Mouse (Mus musculus): ENCODE data around the gene Catsper2.

Gene Catsper2

DNA sequence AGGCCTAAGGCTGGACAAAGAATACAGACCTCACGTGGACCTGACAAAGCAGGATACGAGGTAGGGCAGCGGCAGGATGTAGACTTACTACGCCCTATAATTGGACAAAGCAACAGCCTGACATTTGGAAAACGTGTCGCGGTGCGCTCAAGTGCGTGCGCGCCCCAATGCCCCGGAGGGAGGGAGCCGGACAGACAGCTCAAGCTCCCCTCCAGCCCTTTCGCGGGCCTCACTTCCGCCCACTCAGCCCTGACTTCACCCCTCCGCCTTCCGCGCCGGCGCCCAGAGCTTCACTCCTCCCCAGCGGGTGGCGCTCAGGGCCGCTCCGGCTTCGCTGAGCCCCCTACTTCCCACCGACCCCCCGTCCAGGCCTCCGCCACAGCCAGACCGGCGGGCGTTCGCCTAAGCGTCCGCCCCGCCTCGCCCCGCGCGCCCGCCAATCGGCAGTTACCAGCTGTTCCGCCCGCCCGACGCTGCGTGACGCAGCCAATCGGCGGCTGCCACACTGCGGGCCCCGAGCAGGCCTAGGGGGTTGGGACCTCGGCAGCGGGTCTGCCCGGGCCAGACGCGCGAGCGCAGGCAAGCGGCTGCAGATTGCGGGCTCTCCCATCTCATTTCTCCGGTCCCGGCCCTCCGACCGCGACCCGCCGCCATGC is at the start of gene Catsper2, which contains the start of gene Pdia3:
Catsper2 (minus strand) TSS at position 406 of the 656 bp plus-strand sequence.
Pdia3 (plus strand) TSS at position 389 of the 656 bp plus-strand sequence.
- DNase-seq, result peak; percentile 98

DNA sequence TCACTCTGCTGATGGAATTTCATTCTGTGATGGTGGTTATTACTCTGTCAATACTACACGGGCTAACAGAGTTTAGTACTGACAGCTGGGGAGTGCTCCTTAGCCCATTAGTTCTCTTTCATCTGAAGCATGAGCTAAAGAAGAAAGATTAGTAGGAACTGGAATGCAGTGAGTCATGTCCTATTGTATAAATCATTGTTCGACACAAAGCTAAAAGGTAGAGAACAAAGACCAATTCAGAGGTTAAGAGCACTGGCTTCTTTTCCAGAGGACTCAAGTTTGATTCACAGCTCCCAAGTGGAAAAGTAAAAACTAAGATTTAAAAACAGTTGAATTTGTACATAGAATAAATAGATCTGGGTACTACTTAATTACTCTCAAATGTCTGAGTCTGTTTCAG is 46.5 kb upstream of the Catsper2 start:
- no peak for DNase-seq

DNA sequence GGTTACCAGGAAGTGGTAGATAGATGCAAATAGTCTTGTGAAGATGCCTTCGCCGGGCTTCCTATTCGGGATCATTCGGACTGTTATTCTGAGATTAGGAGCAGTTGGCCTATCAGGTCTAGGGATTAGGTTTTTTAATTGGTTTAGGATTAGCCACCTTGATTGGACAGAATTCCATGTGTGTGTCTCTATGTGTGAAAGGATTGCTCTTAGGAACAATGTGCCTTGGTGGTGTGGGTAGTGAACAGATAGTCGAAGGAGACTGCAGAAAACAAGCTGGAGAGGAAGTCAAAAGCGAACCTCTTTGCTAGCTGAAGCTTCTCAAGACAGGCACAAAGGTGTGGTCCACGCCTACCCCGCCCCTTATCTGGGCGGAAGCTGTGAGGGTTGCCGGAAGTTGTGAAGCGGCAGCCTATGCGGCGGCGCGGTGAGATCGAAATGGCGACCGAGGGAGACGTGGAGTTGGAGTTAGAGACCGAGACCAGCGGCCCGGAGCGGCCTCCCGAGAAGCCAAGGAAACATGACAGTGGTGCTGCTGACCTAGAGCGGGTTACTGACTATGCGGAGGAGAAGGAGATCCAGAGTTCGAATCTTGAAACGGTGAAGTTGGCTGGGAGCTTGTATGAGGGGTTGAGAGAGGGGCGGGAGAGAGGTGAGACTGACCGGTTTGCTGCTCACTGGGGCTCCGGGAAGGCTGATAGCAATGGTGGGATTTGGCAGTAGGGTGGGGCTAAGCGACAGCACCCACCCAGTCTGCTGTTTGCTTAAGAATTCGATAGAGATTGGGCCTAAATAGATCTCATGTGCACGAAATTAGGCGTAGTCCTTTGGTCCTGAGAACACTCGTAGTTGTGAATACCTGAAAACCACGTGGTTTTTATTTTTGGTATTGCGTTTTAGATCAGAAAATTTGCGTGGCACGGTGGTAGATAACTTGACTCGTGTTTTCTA is 43.4 kb upstream of the Catsper2 start, which contains the start of gene Serinc4:
Serinc4 (minus strand) TSS at position 90 of the 951 bp plus-strand sequence.
- DNase-seq, result peak; percentile 86

DNA sequence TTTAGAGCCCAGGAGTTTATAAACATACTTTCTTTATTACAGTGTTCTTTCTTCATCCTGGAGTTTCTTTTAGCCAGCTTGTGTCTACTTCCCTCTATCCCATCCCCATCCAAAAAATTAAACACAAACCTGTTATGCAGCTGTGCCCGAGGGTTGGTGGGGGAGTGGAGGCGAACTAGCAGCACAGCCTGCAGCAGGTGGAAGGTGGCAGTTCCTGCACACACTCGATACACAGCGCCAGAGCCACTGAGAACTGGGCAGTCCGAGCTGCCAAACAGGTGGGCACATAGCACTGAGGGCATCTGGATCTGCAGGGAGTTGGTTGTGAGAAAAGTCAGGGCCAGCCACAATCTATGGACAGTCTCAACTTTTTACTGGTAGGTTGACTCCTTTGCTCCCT is 41.9 kb upstream of the Catsper2 start:
- no peak for DNase-seq

- DNase-seq, result no peak
Measured at GRCm38 (mm10) chr2:121453917-121454316, 40.3 kb upstream of the Catsper2 start.

- no peak for DNase-seq
Measured at GRCm38 (mm10) chr2:121452990-121453389, 39.4 kb upstream of the Catsper2 start, which contains the start of gene Hypk. TSS of gene Hypk (plus strand) at chr2:121453290.

DNA sequence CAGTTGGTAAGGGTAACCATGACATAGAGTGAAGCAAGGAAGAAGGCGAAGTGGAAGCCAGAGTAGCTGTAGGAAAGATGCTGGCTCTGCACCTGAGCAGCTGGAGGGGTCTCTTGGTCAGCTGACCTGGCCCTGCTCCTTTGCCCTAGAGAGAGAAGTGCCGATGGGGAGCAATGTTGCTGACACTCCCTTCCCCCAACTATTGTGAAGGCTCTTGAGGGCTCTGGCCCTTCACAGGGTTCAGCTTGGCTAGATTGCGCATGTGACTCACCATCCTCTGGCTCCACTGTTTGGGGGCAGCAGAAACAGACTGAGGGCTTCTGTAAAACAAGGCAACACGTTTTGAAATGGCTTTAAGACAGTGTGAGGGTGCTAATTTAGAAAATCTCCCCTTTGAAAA is 38.8 kb upstream of the Catsper2 start:
- DNase-seq, result no peak

- DNase-seq, result no peak
Measured at GRCm38 (mm10) chr2:121450093-121450492, 36.5 kb upstream of the Catsper2 start.

DNA sequence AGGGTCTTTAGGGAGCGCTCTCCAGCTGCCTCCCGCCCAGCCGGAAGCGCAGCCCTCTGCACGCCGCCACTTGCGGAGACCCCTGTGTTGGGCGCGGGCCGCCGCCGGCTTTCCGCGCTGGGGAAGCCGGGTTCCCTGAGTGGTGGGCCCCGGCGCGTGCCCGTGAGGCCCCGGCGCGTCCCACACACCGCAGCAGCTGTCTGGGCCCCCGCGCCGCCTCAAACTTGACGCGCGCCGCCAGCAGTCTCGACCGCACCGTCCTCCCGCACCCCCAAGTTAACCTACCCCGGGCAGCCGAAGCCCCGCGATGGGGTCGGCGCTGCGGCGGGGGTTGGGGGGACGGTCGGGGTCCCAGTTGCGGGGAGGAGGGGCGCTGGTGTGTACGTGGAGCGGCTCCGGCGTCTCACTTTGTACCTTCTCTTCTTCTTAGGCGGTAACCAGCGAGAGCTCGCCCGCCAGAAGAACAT is 36.0 kb upstream of the Catsper2 start:
- DNase-seq, result no peak

DNA sequence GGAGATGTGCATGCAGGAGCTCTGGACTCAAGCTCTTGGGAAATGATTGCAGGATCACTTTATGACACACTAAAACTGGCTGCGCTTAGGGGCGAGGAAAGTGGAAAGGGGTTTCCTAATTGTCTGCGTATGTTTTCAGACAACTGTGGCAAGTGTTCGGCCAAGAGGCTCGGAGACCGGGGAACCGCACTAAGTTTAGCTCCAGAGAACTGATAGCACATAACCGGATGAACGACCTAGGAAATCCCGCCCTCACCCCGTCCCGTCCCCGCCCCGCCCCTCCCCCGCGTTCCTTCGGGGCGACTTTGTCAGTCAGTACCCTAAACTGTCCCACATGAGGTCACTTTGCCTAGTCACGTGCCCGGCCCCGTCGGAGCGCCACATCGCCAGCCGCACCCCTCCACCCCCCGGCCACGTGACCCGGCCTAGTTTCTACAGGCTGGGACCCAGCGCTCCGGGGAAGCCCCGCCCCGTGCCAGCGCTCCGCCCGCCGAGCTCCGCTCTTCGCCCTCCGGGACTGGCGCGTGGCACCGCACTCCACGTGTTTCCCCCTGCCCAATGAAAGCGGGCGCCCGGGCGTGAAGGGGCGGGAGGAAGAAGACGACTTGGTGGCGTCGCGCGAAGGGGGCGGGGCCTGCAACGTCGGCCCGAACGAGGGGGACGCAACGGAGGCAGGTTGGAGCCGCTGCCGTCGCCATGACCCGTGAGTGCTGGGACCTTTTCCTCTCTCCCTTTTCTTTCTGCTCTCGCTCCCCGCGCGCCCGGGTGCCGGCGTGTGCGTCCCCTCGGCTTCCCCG is 35.3 kb upstream of the Catsper2 start, which contains the start of gene Serf2:
Serf2 (plus strand) TSS at position 457 of the 797 bp plus-strand sequence.
- DNase-seq, result peak; percentile 100

DNA sequence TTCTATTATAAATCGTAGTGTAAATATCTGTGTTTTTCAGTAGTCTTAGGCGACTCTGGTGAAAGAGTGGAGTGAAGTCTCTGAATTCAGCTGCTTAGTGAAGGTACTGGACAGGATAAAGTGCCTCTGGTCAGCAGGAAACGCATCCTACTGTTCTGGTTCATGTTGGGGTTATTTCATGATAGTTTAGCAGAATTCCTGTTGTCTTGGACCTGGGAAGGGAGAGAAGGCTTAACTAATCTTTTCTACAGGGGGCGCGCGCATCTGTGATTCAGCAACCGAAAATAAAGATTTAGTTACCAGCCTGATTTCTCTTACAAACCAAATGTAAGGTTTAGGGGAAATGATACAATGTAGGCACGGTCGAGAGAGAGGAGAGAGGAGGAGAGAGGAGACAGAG is 34.5 kb upstream of the Catsper2 start:
- no peak for DNase-seq

- no peak for DNase-seq
Measured at GRCm38 (mm10) chr2:121447006-121447405, 33.4 kb upstream of the Catsper2 start.

- no peak for DNase-seq
Measured at GRCm38 (mm10) chr2:121446506-121446905, 32.9 kb upstream of the Catsper2 start.

GRCm38 (mm10) chr2:121445117-121445516 is 31.5 kb upstream of the Catsper2 start:
- no peak for DNase-seq

DNA sequence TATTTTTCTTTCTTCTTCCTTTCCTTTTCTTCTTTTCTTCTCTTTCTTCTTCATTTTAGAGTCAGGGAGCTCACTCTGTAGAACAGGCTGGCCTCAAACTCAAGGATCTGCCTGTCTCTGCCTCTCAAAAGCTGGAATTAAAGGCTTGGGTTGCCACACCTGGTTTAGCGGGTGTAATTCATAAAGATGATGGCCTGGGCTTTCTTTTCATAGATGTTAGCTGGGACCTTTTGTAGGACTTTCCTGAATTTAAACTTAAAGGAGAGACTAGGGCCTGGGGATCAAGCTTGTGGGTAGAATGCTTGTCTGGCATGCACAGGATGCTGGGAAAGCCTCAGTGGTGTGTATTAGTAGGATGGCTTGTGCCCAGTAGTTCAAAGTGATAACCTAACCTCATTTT is 30.6 kb upstream of the Catsper2 start, which contains the start of gene Ell3:
Ell3 (minus strand) TSS at position 101 of the 400 bp plus-strand sequence.
- no peak for DNase-seq

GRCm38 (mm10) chr2:121443068-121443349 is 29.4 kb upstream of the Catsper2 start:
- no peak for DNase-seq

- no peak for DNase-seq
Measured at GRCm38 (mm10) chr2:121442259-121443067, 28.9 kb upstream of the Catsper2 start.

DNA sequence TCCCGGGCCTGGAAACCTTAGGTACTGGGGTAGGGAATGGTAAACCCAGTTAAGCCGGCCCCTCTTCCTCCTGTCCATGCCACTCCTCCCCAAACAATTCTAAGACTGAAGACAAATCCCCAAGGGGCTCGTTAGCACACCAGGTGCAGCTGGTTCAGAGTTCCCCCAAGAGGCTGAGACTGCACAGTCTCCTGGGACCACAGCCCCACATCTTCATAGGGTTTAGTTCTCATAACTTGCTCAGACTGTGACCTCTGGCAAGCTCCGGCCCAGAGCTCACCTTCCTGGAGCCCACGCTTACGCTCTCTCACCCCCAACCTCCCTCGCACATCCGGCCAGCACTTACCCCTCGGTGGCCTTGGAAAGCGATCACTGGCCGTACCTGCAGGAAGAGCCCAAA is 28.2 kb upstream of the Catsper2 start:
- no peak for DNase-seq

GRCm38 (mm10) chr2:121440834-121441605 is 27.4 kb upstream of the Catsper2 start:
- no peak for DNase-seq

GRCm38 (mm10) chr2:121439746-121440145 is 26.2 kb upstream of the Catsper2 start:
- DNase-seq, result no peak

- no peak for DNase-seq
Measured at GRCm38 (mm10) chr2:121434854-121435253, 21.3 kb upstream of the Catsper2 start.

Measured in right cerebral cortex, postnatal 25 days (tissue).